Comparison of ENCODE assay signal across 23 mouse cellular contexts in the genomic region with DNA sequence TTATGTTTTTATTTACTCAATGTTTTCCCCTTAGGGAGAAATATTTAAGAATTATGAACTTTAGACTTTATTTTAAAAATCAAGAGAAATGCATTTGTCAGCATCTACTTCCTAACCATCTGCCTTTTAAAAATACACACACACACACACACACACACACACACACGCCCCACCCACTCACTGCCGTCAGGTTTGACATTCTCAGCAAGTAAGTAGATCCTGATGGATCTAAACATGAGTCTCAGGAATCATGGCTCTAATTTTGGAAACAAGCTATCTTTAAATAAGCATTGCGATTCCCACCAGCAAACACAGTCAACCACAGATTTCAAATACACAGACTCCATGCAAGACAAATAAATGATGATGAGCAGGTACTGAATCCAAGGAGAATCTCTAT.
DNase-seq lines count a peak whose midpoint lies in the region; ATAC-seq and TF ChIP-seq lines count a peak whose summit lies in the region.
"Had no signal": no experiment of that assay in that cellular context is flagged by ENCODE, and none has a peak within 500 bp of the region (broad histone marks: within the 10 kb centered on the region; RNA-seq: fewer than 3 reads in every experiment).

No protein-coding gene starts in this region.

- intact Hi-C loops in gastrocnemius, adult 2 months (cut with DNase I), result no loop called here
- intact Hi-C loops in gastrocnemius, postnatal 36 days (cut with DNase I), result no loop called here

- H3K4me3 ChIP-seq in gastrocnemius, adult 2 months, result peak overlapping the region; percentile 73
- H3K4me3 ChIP-seq in liver, embryonic 11.5 days (ENCODE audit: low read depth, low read length), result peak overlapping the region; percentile 27
- H3K4me3 ChIP-seq: limb, embryonic 13.5 days; megakaryocyte, embryonic 14.5 days; neural tube, embryonic 12.5 days had no signal

- no peaks in the 10 kb centered on the region for H3K9me3 ChIP-seq in liver, embryonic 11.5 days (ENCODE audit: control insufficient read depth, low read length)
- H3K9me3 ChIP-seq: limb, embryonic 13.5 days; megakaryocyte, embryonic 14.5 days; neural tube, embryonic 12.5 days had no signal

- peak overlapping the region; percentile 90 for H3K27ac ChIP-seq in gastrocnemius, adult 2 months
- no peak overlapping the region for H3K27ac ChIP-seq in liver, embryonic 11.5 days (ENCODE audit: low read depth, low read length)
- H3K27ac ChIP-seq: hindbrain, embryonic 14.5 days; limb, embryonic 13.5 days; neural tube, embryonic 12.5 days; stomach, postnatal 0 days had no signal

- peak; percentile 67 for DNase-seq in gastrocnemius, adult 2 months
- DNase-seq in gastrocnemius, postnatal 36 days, result no peak
- peak; percentile 18 for DNase-seq in layer of hippocampus, adult 9-11 months
- no peak for DNase-seq in layer of hippocampus, adult 11-12 months (ENCODE audit: low spot score)
- DNase-seq in liver, embryonic 11.5 days (ENCODE audit: low spot score), result no peak
- DNase-seq in right cerebral cortex, postnatal 14 days, result peak; percentile 17
- no peak for DNase-seq in cerebellum, adult 9-10 months
- DNase-seq: B cell, adult 2 months; cerebellum, postnatal 14 days; forebrain, postnatal 0 days; heart, postnatal 10 days; kidney, postnatal 25 days; layer of hippocampus, postnatal 36 days; thymus, postnatal 4 days had no signal

- WGBS in liver, embryonic 11.5 days, result 72% methylated on average over 3 of the region's 3 CpGs

- TF ChIP-seq CTCF in gastrocnemius, adult 2 months (IDR thresholded peaks at IDR 0.05), result no peak

- no peak for ATAC-seq in liver, embryonic 11.5 days (replicated peaks; ENCODE audit: low FRiP score)
- no peak for ATAC-seq in erythroid progenitor cell, adult 5-6 weeks (replicated peaks; ENCODE audit: low FRiP score, poor library complexity, severe bottlenecking)
- ATAC-seq: forebrain, postnatal 0 days; lung, postnatal 0 days; midbrain, embryonic 16.5 days; Patski had no signal

- no peaks in the 10 kb centered on the region for H3K27me3 ChIP-seq in liver, embryonic 11.5 days (replicated peaks; ENCODE audit: control insufficient read depth, insufficient read depth, low read length)
- H3K27me3 ChIP-seq: limb, embryonic 13.5 days; megakaryocyte, embryonic 14.5 days; neural tube, embryonic 12.5 days; Patski had no signal

- H3K4me1 ChIP-seq in liver, embryonic 11.5 days (replicated peaks; ENCODE audit: control insufficient read depth, insufficient read depth, low read length), result peaks cover 32% of the 10 kb centered on the region

- H3K36me3 ChIP-seq in liver, embryonic 11.5 days (ENCODE audit: control insufficient read depth, insufficient read depth, low read length), result no peaks in the 10 kb centered on the region
- H3K36me3 ChIP-seq: limb, embryonic 13.5 days; neural tube, embryonic 12.5 days had no signal

- H3K4me2 ChIP-seq in liver, embryonic 11.5 days, result peak overlapping the region; percentile 59
- H3K4me2 ChIP-seq: hindbrain, embryonic 14.5 days; limb, embryonic 13.5 days; neural tube, embryonic 12.5 days had no signal

- peak overlapping the region; percentile 25 for H3K9ac ChIP-seq in liver, embryonic 11.5 days (ENCODE audit: low read depth, low read length)
- H3K9ac ChIP-seq: forebrain, postnatal 0 days; hindbrain, embryonic 14.5 days; limb, embryonic 13.5 days; neural tube, embryonic 12.5 days had no signal

Comparison
In these comparisons a context has a peak if more than half of its experiments do, and no peak if none do; other contexts are left out.
1. DNase-seq: peak in gastrocnemius, adult 2 months (single experiment), layer of hippocampus, adult 9-11 months (single experiment) and right cerebral cortex, postnatal 14 days (single experiment); none in gastrocnemius, postnatal 36 days (0 of 2), layer of hippocampus, adult 11-12 months (single experiment), liver, embryonic 11.5 days (single experiment) and cerebellum, adult 9-10 months (single experiment).